Mouse (Mus musculus) CH12.LX (cell line): ENCODE measurements around the gene Olfr196. TPM values are rescaled to one million over a fixed set of nuclear protein-coding genes. Genes with fewer than 3 reads are reported as not detected.

Experiments used
- polyA plus RNA-seq: library from polyadenylated mRNA; unstranded; fragments of >175 nt; gene quantifications from 2 replicates; pipeline ENCODE4 v1.2.1, GENCODE M21; 2012; ENCODE audit warnings: low read depth; ENCODE audit not compliant: insufficient read length
- total RNA-seq, 2 experiments: library from RNA; depleted of rRNA; stranded (reverse); fragments of 300-350 nt in 1 of 2; fragments of >200 nt in 1 of 2; gene quantifications; 2 replicates each; pipeline ENCODE4 v1.2.3; 2012 to 2014

Olfr196 gene
- total and polyA plus RNA-seq, 3 experiments: not detected

Other genes with a start within 250 kb of the Olfr196 start
- gene Olfr181, start 241.7 kb downstream of the Olfr196 start, total RNA-seq (2012; rRNA removed): not detected in 2 replicates
- not detected in 2 replicates for gene Olfr181, start 241.7 kb downstream of the Olfr196 start, total RNA-seq (2014; rRNA removed)
- not detected in 2 replicates for gene Olfr181, start 241.7 kb downstream of the Olfr196 start, polyA plus RNA-seq
- gene Olfr180, start 241.1 kb downstream of the Olfr196 start, total RNA-seq (2012; rRNA removed): not detected in 2 replicates
- gene Olfr180, start 241.1 kb downstream of the Olfr196 start, total RNA-seq (2014; rRNA removed): not detected in 2 replicates
- gene Olfr180, start 241.1 kb downstream of the Olfr196 start, polyA plus RNA-seq: not detected in 2 replicates
- not detected in 2 replicates for gene Olfr183, start 175.1 kb downstream of the Olfr196 start, total RNA-seq (2012; rRNA removed)
- gene Olfr183, start 175.1 kb downstream of the Olfr196 start, total RNA-seq (2014; rRNA removed): not detected in 2 replicates
- not detected in 2 replicates for gene Olfr183, start 175.1 kb downstream of the Olfr196 start, polyA plus RNA-seq
- not detected in 2 replicates for gene Olfr186, start 140.2 kb downstream of the Olfr196 start, total RNA-seq (2012; rRNA removed)
- not detected in 2 replicates for gene Olfr186, start 140.2 kb downstream of the Olfr196 start, total RNA-seq (2014; rRNA removed)
- not detected in 2 replicates for gene Olfr186, start 140.2 kb downstream of the Olfr196 start, polyA plus RNA-seq
- not detected in 2 replicates for gene Olfr187, start 130.7 kb downstream of the Olfr196 start, total RNA-seq (2012; rRNA removed)
- gene Olfr187, start 130.7 kb downstream of the Olfr196 start, total RNA-seq (2014; rRNA removed): not detected in 2 replicates
- not detected in 2 replicates for gene Olfr187, start 130.7 kb downstream of the Olfr196 start, polyA plus RNA-seq
- gene Olfr190, start 92.4 kb downstream of the Olfr196 start, total RNA-seq (2012; rRNA removed): not detected in 2 replicates
- gene Olfr190, start 92.4 kb downstream of the Olfr196 start, total RNA-seq (2014; rRNA removed): not detected in 2 replicates
- gene Olfr190, start 92.4 kb downstream of the Olfr196 start, polyA plus RNA-seq: not detected in 2 replicates
- not detected in 2 replicates for gene Olfr191, start 80.6 kb downstream of the Olfr196 start, total RNA-seq (2012; rRNA removed)
- not detected in 2 replicates for gene Olfr191, start 80.6 kb downstream of the Olfr196 start, total RNA-seq (2014; rRNA removed)
- not detected in 2 replicates for gene Olfr191, start 80.6 kb downstream of the Olfr196 start, polyA plus RNA-seq
- not detected in 2 replicates for gene Olfr193, start 58.6 kb downstream of the Olfr196 start, total RNA-seq (2012; rRNA removed)
- gene Olfr193, start 58.6 kb downstream of the Olfr196 start, total RNA-seq (2014; rRNA removed): not detected in 2 replicates
- gene Olfr193, start 58.6 kb downstream of the Olfr196 start, polyA plus RNA-seq: not detected in 2 replicates
- not detected in 2 replicates for gene Olfr194, start 49.4 kb downstream of the Olfr196 start, total RNA-seq (2012; rRNA removed)
- not detected in 2 replicates for gene Olfr194, start 49.4 kb downstream of the Olfr196 start, total RNA-seq (2014; rRNA removed)
- not detected in 2 replicates for gene Olfr194, start 49.4 kb downstream of the Olfr196 start, polyA plus RNA-seq
- not detected in 2 replicates for gene Olfr195, start 23.4 kb downstream of the Olfr196 start, total RNA-seq (2012; rRNA removed)
- gene Olfr195, start 23.4 kb downstream of the Olfr196 start, total RNA-seq (2014; rRNA removed): not detected in 2 replicates
- not detected in 2 replicates for gene Olfr195, start 23.4 kb downstream of the Olfr196 start, polyA plus RNA-seq
- not detected in 2 replicates for gene Olfr198, start 33.1 kb upstream of the Olfr196 start, total RNA-seq (2012; rRNA removed)
- gene Olfr198, start 33.1 kb upstream of the Olfr196 start, total RNA-seq (2014; rRNA removed): not detected in 2 replicates
- not detected in 2 replicates for gene Olfr198, start 33.1 kb upstream of the Olfr196 start, polyA plus RNA-seq
- gene Olfr199, start 49.3 kb upstream of the Olfr196 start, total RNA-seq (2012; rRNA removed): not detected in 2 replicates
- not detected in 2 replicates for gene Olfr199, start 49.3 kb upstream of the Olfr196 start, total RNA-seq (2014; rRNA removed)
- not detected in 2 replicates for gene Olfr199, start 49.3 kb upstream of the Olfr196 start, polyA plus RNA-seq
- gene Olfr201, start 102.2 kb upstream of the Olfr196 start, total RNA-seq (2012; rRNA removed): not detected in 2 replicates
- not detected in 2 replicates for gene Olfr201, start 102.2 kb upstream of the Olfr196 start, total RNA-seq (2014; rRNA removed)
- not detected in 2 replicates for gene Olfr201, start 102.2 kb upstream of the Olfr196 start, polyA plus RNA-seq
- gene Olfr202, start 116.3 kb upstream of the Olfr196 start, total RNA-seq (2012; rRNA removed): not detected in 2 replicates
- not detected in 2 replicates for gene Olfr202, start 116.3 kb upstream of the Olfr196 start, total RNA-seq (2014; rRNA removed)
- not detected in 2 replicates for gene Olfr202, start 116.3 kb upstream of the Olfr196 start, polyA plus RNA-seq
- not detected in 2 replicates for gene Olfr203, start 128.4 kb upstream of the Olfr196 start, total RNA-seq (2012; rRNA removed)
- gene Olfr203, start 128.4 kb upstream of the Olfr196 start, total RNA-seq (2014; rRNA removed): not detected in 2 replicates
- not detected in 2 replicates for gene Olfr203, start 128.4 kb upstream of the Olfr196 start, polyA plus RNA-seq
- not detected in 2 replicates for gene Olfr204, start 147.8 kb upstream of the Olfr196 start, total RNA-seq (2012; rRNA removed)
- not detected in 2 replicates for gene Olfr204, start 147.8 kb upstream of the Olfr196 start, total RNA-seq (2014; rRNA removed)
- not detected in 2 replicates for gene Olfr204, start 147.8 kb upstream of the Olfr196 start, polyA plus RNA-seq
- gene Olfr205, start 160.7 kb upstream of the Olfr196 start, total RNA-seq (2012; rRNA removed): not detected in 2 replicates
- not detected in 2 replicates for gene Olfr205, start 160.7 kb upstream of the Olfr196 start, total RNA-seq (2014; rRNA removed)
- not detected in 2 replicates for gene Olfr205, start 160.7 kb upstream of the Olfr196 start, polyA plus RNA-seq
- gene Olfr206, start 178.8 kb upstream of the Olfr196 start, total RNA-seq (2012; rRNA removed): not detected in 2 replicates
- not detected in 2 replicates for gene Olfr206, start 178.8 kb upstream of the Olfr196 start, total RNA-seq (2014; rRNA removed)
- gene Olfr206, start 178.8 kb upstream of the Olfr196 start, polyA plus RNA-seq: not detected in 2 replicates
- not detected in 2 replicates for gene Olfr209, start 193.5 kb upstream of the Olfr196 start, total RNA-seq (2012; rRNA removed)
- not detected in 2 replicates for gene Olfr209, start 193.5 kb upstream of the Olfr196 start, total RNA-seq (2014; rRNA removed)
- gene Olfr209, start 193.5 kb upstream of the Olfr196 start, polyA plus RNA-seq: not detected in 2 replicates
- not detected in 2 replicates for gene Gabrr3, start 236.9 kb upstream of the Olfr196 start, total RNA-seq (2012; rRNA removed)
- not detected in 2 replicates for gene Gabrr3, start 236.9 kb upstream of the Olfr196 start, total RNA-seq (2014; rRNA removed)
- gene Gabrr3, start 236.9 kb upstream of the Olfr196 start, polyA plus RNA-seq: not detected in 2 replicates